Comparison of ENCODE assay signal across 16 mouse cellular contexts in genomic region chr6:92904037-92904436, GRCm38 (mm10). TPM values are rescaled to one million over a fixed set of nuclear protein-coding genes. Genes with fewer than 3 reads are reported as not detected.
"Had no signal": no experiment of that assay in that cellular context is flagged by ENCODE, and none has a peak within 500 bp of the region (broad histone marks: within the 10 kb centered on the region; RNA-seq: fewer than 3 reads in every experiment).

No protein-coding gene starts in this region.

- H3K4me2 ChIP-seq: intestine, embryonic 15.5 days; limb, embryonic 15.5 days; liver, embryonic 13.5 days; lung, embryonic 15.5 days; midbrain, embryonic 13.5 days; neural tube, embryonic 15.5 days had no signal

- H3K27ac ChIP-seq: intestine, embryonic 15.5 days; limb, embryonic 15.5 days; liver, embryonic 13.5 days; lung, embryonic 15.5 days; midbrain, embryonic 13.5 days; neural tube, embryonic 15.5 days had no signal

- H3K27me3 ChIP-seq: intestine, embryonic 15.5 days; limb, embryonic 15.5 days; liver, embryonic 13.5 days; lung, embryonic 15.5 days; midbrain, embryonic 13.5 days; neural tube, embryonic 15.5 days had no signal

- ATAC-seq: intestine, embryonic 15.5 days; liver, postnatal 0 days; midbrain, embryonic 13.5 days had no signal

- H3K9me3 ChIP-seq: intestine, embryonic 15.5 days; limb, embryonic 15.5 days; liver, embryonic 13.5 days; lung, embryonic 15.5 days; midbrain, embryonic 13.5 days; neural tube, embryonic 15.5 days had no signal

- H3K4me1 ChIP-seq: intestine, embryonic 15.5 days; liver, embryonic 13.5 days; midbrain, embryonic 13.5 days; neural tube, embryonic 15.5 days had no signal

- H3K9ac ChIP-seq: intestine, embryonic 15.5 days; limb, embryonic 15.5 days; liver, embryonic 13.5 days; liver, postnatal 0 days; lung, embryonic 15.5 days; midbrain, embryonic 13.5 days; neural tube, embryonic 15.5 days had no signal

- DNase-seq: kidney, adult 8-10 months; liver, embryonic 13.5 days; liver, postnatal 0 days; right cerebral cortex, adult 18-20 months; right cerebral cortex, postnatal 25 days; thymus, postnatal 36 days had no signal

- H3K36me3 ChIP-seq: liver, embryonic 13.5 days; midbrain, embryonic 13.5 days; neural tube, embryonic 15.5 days had no signal

- H3K4me3 ChIP-seq: intestine, embryonic 15.5 days; limb, embryonic 15.5 days; liver, embryonic 13.5 days; lung, embryonic 15.5 days; midbrain, embryonic 13.5 days; neural tube, embryonic 15.5 days had no signal

RNA-seq across cellular contexts. Expression of gene Gm15737, which starts 34.9 kb away (rescaled TPM):
- polyA plus RNA-seq: liver, embryonic 13.5 days; liver, postnatal 0 days; midbrain, embryonic 13.5 days; midbrain, postnatal 0 days; neural tube, embryonic 11.5 days; neural tube, embryonic 15.5 days; small intestine, adult 2 months; testis, adult 2 months; thymus, postnatal 0 days had no signal
